Mouse (Mus musculus) layer of hippocampus, adult 8-10 months (tissue): ENCODE results near the gene Lrrc19. TPM values are rescaled to one million over a fixed set of nuclear protein-coding genes. Genes with fewer than 3 reads are reported as not detected.

Source experiments
- DNase-seq, 2 experiments: peaks; one replicate each; pipeline ENCODE4 v3.0.0; 2022; ENCODE audit warnings: low spot score in 2 of 2
- microRNA-seq, 2 experiments: library from miRNA; unstranded; fragments of <30 nt; microRNA quantifications; one replicate each; pipeline ENCODE4 v1.2.0; 2022
- total RNA-seq, 4 experiments: library from RNA; stranded (reverse); gene quantifications; 2 replicates each; pipeline ENCODE4 v1.2.4; 2022

The Lrrc19 gene
- total RNA-seq, 4 experiments from 2014 or later = not detected

- DNase-seq = no peak
Measured at GRCm38 (mm10) chr4:94591765-94592381, 58.1 kb downstream of the Lrrc19 start.

Small RNA genes within 50 kb of the gene (microRNA-seq; reads per million reads assigned to microRNA genes)
- 1,396 to 1,550 reads per million in 2 experiments for gene Mir872

Other genes with a start within 250 kb of the Lrrc19 start
- gene Gm10306, start 93.6 kb downstream of the Lrrc19 start, total RNA-seq = not detected
- 10 to 100 TPM in 3 of 4 experiments, 1 to 10 TPM in 1; 7.9 to 12.3 (median 10.6) TPM for gene Caap1, start 93.3 kb downstream of the Lrrc19 start, total RNA-seq
- 10 to 100 TPM; 42.8 to 45.9 (median 44.8) TPM for gene Plaa, start 46.9 kb downstream of the Lrrc19 start, total RNA-seq
- 10 to 100 TPM; 23.4 to 32.2 (median 27.0) TPM for gene Ift74, start 35.7 kb downstream of the Lrrc19 start, total RNA-seq
- gene Tek, start 89.1 kb upstream of the Lrrc19 start, total RNA-seq = 1 to 10 TPM; 8.1 to 9.1 (median 8.2) TPM